Mouse (Mus musculus) stomach, embryonic 15.5 days (tissue): ENCODE results near the gene Stoml1. TPM values are rescaled to one million over a fixed set of nuclear protein-coding genes. Genes with fewer than 3 reads are reported as not detected.

Experiments used
- ATAC-seq: fragments of 200-750 bp; cut with Nextera tagmentation; 2 replicates; pipeline ENCODE4 v1.8.0; 2017; ENCODE audit warnings: low read depth, moderate number of reproducible peaks, moderate TSS enrichment; ENCODE audit not compliant: insufficient read depth, low FRiP score
- H3K27ac ChIP-seq: fragments of 300-500 bp; sonication (generic); 2 replicates; pipeline ENCODE4 v1.5.1; 2015; ENCODE audit warnings: mild to moderate bottlenecking, inconsistent platforms
- H3K27me3 ChIP-seq: fragments of 300-500 bp; sonication (generic); replicated peaks from 2 replicates; pipeline ENCODE4 v1.6.1; 2015; ENCODE audit warnings: inconsistent platforms
- H3K36me3 ChIP-seq: fragments of 300-500 bp; sonication (generic); 2 replicates; pipeline ENCODE4 v1.6.1; 2015; ENCODE audit warnings: inconsistent platforms
- H3K4me1 ChIP-seq: fragments of 300-500 bp; sonication (generic); 2 replicates; pipeline ENCODE4 v1.6.1; 2015; ENCODE audit warnings: inconsistent platforms
- H3K4me2 ChIP-seq: fragments of 300-500 bp; sonication (generic); 2 replicates; pipeline ENCODE4 v1.6.1; 2015; ENCODE audit warnings: mild to moderate bottlenecking, inconsistent platforms
- H3K4me3 ChIP-seq: fragments of 300-500 bp; sonication (generic); replicated peaks from 2 replicates; pipeline ENCODE4 v1.5.1; 2015; ENCODE audit warnings: inconsistent platforms
- H3K9ac ChIP-seq: fragments of 300-500 bp; sonication (generic); 2 replicates; pipeline ENCODE4 v1.6.1; 2015; ENCODE audit warnings: inconsistent platforms
- H3K9me3 ChIP-seq: fragments of 300-500 bp; sonication (generic); 2 replicates; pipeline ENCODE4 v1.6.1; 2016; ENCODE audit warnings: inconsistent platforms
- WGBS: fragments of 180-500 bp; shearing (Covaris S2); methylation state at CpG from one replicate; pipeline ENCODE4 v1.1.7; 2015; 5-methylcytosine and 5-hydroxymethylcytosine counted together
- polyA plus RNA-seq: library from polyadenylated mRNA; unstranded; fragments of >200 nt; fragmentation: Nextera tagmentation; extraction: Ambion mirVana; gene quantifications from 2 replicates; pipeline ENCODE4 v1.2.1, GENCODE M21; 2015

The Stoml1 gene
- polyA plus RNA-seq = 24.1 and 30.0 TPM in 2 replicates

GRCm38 (mm10) chr9:58253033-58253804 lies at the start of gene Stoml1:
Stoml1 (plus strand) TSS chr9:58253164.
- peaks cover 5% of the 10 kb centered on the region for H3K36me3 ChIP-seq
- H3K4me2 ChIP-seq = peak within 1 kb of the TSS; percentile 81
- peak; percentile 97 for ATAC-seq
- H3K27me3 ChIP-seq = no peaks in the 10 kb centered on the region
- H3K27ac ChIP-seq = peak within 1 kb of the TSS; percentile 76; the same call in 1 of the 2 replicates
- peak within 1 kb of the TSS; percentile 85 for H3K4me3 ChIP-seq
- H3K4me1 ChIP-seq = peaks cover 7% of the 10 kb centered on the region; the same call in 1 of the 2 replicates
- under 1% methylated on average over 31 of the region's 31 CpGs for WGBS
- H3K9ac ChIP-seq = peak within 1 kb of the TSS; percentile 71; the same call in 1 of the 2 replicates
- H3K9me3 ChIP-seq = no peaks in the 10 kb centered on the region

GRCm38 (mm10) chr9:58203516-58204447 lies 49.2 kb upstream of the Stoml1 start, which contains the start of the genes Islr and Islr2:
Islr (minus strand) TSS chr9:58204306.
Islr2 (minus strand) TSS chr9:58204319.
- Histone ChIP-seq H3K27me3 (peaks cover 57% of the 10 kb centered on the region), H3K4me3 (peak within 1 kb of the TSS; percentile 45), H3K27ac (no peak within 1 kb of the TSS), H3K36me3 (no peaks in the 10 kb centered on the region), H3K9ac (no peak within 1 kb of the TSS), H3K4me1 (peaks cover 37% of the 10 kb centered on the region), H3K9me3 (no peaks in the 10 kb centered on the region), H3K4me2 (peak within 1 kb of the TSS; percentile 65)
- 4% methylated on average over 42 of the region's 42 CpGs for WGBS
- ATAC-seq = peak; percentile 76

- no peaks in the 10 kb centered on the region for H3K36me3 ChIP-seq
- H3K4me3 ChIP-seq = peak overlapping the region; percentile 45
- H3K4me1 ChIP-seq = peaks cover 30% of the 10 kb centered on the region; the same call in 1 of the 2 replicates
- H3K9ac ChIP-seq = no peak overlapping the region
- H3K9me3 ChIP-seq = no peaks in the 10 kb centered on the region
- H3K27me3 ChIP-seq = peaks cover 50% of the 10 kb centered on the region
- peak; percentile 84 for ATAC-seq
- WGBS = 3% methylated on average over 18 of the region's 18 CpGs
- H3K4me2 ChIP-seq = peak overlapping the region; percentile 65
- H3K27ac ChIP-seq = no peak overlapping the region
These were observed 48.4 kb upstream of the Stoml1 start for GRCm38 (mm10) chr9:58204448-58205000.

GRCm38 (mm10) chr9:58206013-58206412 lies 47.0 kb upstream of the Stoml1 start:
- Histone ChIP-seq H3K4me1 (peaks cover 28% of the 10 kb centered on the region; the same call in 1 of the 2 replicates), H3K9ac (no peak overlapping the region), H3K4me3 (no peak overlapping the region), H3K36me3 (no peaks in the 10 kb centered on the region), H3K27ac (no peak overlapping the region), H3K4me2 (no peak overlapping the region), H3K27me3 (peaks cover 35% of the 10 kb centered on the region), H3K9me3 (no peaks in the 10 kb centered on the region)
- WGBS = 85% methylated on average over 7 of the region's 7 CpGs
- no peak for ATAC-seq

GRCm38 (mm10) chr9:58209462-58210303 lies 43.3 kb upstream of the Stoml1 start:
- Histone ChIP-seq H3K4me2 (no peak overlapping the region), H3K9ac (no peak overlapping the region), H3K27me3 (peaks cover 4% of the 10 kb centered on the region; the same call in 1 of the 2 replicates), H3K27ac (no peak overlapping the region), H3K4me3 (no peak overlapping the region), H3K36me3 (no peaks in the 10 kb centered on the region), H3K9me3 (no peaks in the 10 kb centered on the region), H3K4me1 (peaks cover under 1% of the 10 kb centered on the region)
- 66% methylated on average over 8 of the region's 8 CpGs for WGBS
- ATAC-seq = no peak

GRCm38 (mm10) chr9:58210304-58210627 lies 42.7 kb upstream of the Stoml1 start:
- H3K9me3 ChIP-seq = no peaks in the 10 kb centered on the region
- H3K4me2 ChIP-seq = no peak overlapping the region
- peaks cover 4% of the 10 kb centered on the region; the same call in 1 of the 2 replicates for H3K27me3 ChIP-seq
- no peak for ATAC-seq
- H3K27ac ChIP-seq = no peak overlapping the region
- H3K36me3 ChIP-seq = no peaks in the 10 kb centered on the region
- H3K4me1 ChIP-seq = peaks cover 4% of the 10 kb centered on the region
- 81% methylated on average over 2 of the region's 2 CpGs for WGBS
- no peak overlapping the region for H3K4me3 ChIP-seq
- no peak overlapping the region for H3K9ac ChIP-seq

GRCm38 (mm10) chr9:58213377-58213776 lies 39.6 kb upstream of the Stoml1 start:
- Histone ChIP-seq H3K9me3 (no peaks in the 10 kb centered on the region), H3K4me3 (no peak overlapping the region), H3K4me2 (no peak overlapping the region), H3K36me3 (no peaks in the 10 kb centered on the region), H3K27ac (no peak overlapping the region), H3K27me3 (no peaks in the 10 kb centered on the region), H3K4me1 (peaks cover 4% of the 10 kb centered on the region), H3K9ac (no peak overlapping the region)
- no peak for ATAC-seq
- 54% methylated on average over 5 of the region's 5 CpGs for WGBS

GRCm38 (mm10) chr9:58213865-58214264 lies 39.1 kb upstream of the Stoml1 start:
- Histone ChIP-seq H3K27me3 (no peaks in the 10 kb centered on the region), H3K9me3 (no peaks in the 10 kb centered on the region), H3K4me1 (peaks cover 4% of the 10 kb centered on the region), H3K9ac (no peak overlapping the region), H3K4me2 (no peak overlapping the region), H3K27ac (no peak overlapping the region), H3K4me3 (no peak overlapping the region), H3K36me3 (no peaks in the 10 kb centered on the region)
- WGBS = 9% methylated on average over 5 of the region's 5 CpGs
- ATAC-seq = peak; percentile 88

- no peaks in the 10 kb centered on the region for H3K36me3 ChIP-seq
- H3K27ac ChIP-seq = 0 out of 2 replicates have a peak overlapping the region, but pooled peaks have one; percentile 21
- H3K9ac ChIP-seq = no peak overlapping the region
- no peak overlapping the region for H3K4me3 ChIP-seq
- peaks cover 4% of the 10 kb centered on the region for H3K4me1 ChIP-seq
- 39% methylated on average over 8 of the region's 8 CpGs for WGBS
- peak; percentile 67; the same call in 1 of the 2 replicates for ATAC-seq
- no peak overlapping the region for H3K4me2 ChIP-seq
- H3K27me3 ChIP-seq = no peaks in the 10 kb centered on the region
- H3K9me3 ChIP-seq = no peaks in the 10 kb centered on the region
These were observed 38.3 kb upstream of the Stoml1 start for GRCm38 (mm10) chr9:58214519-58215180.

GRCm38 (mm10) chr9:58216402-58216801 lies 36.6 kb upstream of the Stoml1 start:
- Histone ChIP-seq H3K9ac (no peak overlapping the region), H3K36me3 (0 out of 2 replicates have a peak, but pooled peaks cover 5% of the 10 kb centered on the region), H3K9me3 (no peaks in the 10 kb centered on the region), H3K27ac (no peak overlapping the region), H3K4me3 (no peak overlapping the region), H3K4me1 (peaks cover 4% of the 10 kb centered on the region), H3K4me2 (no peak overlapping the region), H3K27me3 (no peaks in the 10 kb centered on the region)
- WGBS = 58% methylated on average over 6 of the region's 6 CpGs
- ATAC-seq = no peak
